Mouse (Mus musculus) CH12.LX (cell line): ENCODE measurements around the gene Mmel1. TPM values are rescaled to one million over a fixed set of nuclear protein-coding genes. Genes with fewer than 3 reads are reported as not detected.

Source experiments
- DNase-seq: peaks from one replicate; pipeline ENCODE4 v3.0.0-alpha.2; 2013; ENCODE audit errors: extremely low read depth
- H3K27ac ChIP-seq: 2 replicates; pipeline ENCODE4 v1.5.1; 2012; ENCODE audit warnings: low read depth, mild to moderate bottlenecking, control low read depth, moderate library complexity; ENCODE audit not compliant: insufficient read depth
- H3K27me3 ChIP-seq: replicated peaks from 2 replicates; pipeline ENCODE3; 2012; ENCODE audit warnings: inconsistent platforms
- H3K36me3 ChIP-seq, 2 experiments: replicated peaks in 1 of 2; 2 replicates each; pipeline versions ENCODE3 to v1.6.1; 2012; ENCODE audit warnings: inconsistent platforms in 1 of 2, low read length in 1 of 2, mild to moderate bottlenecking in 1 of 2, mixed read lengths in 1 of 2, moderate library complexity in 1 of 2; ENCODE audit not compliant: control insufficient read depth in 1 of 2, insufficient read depth in 1 of 2
- H3K4me1 ChIP-seq, 2 experiments: 2 replicates each; pipeline ENCODE4 v1.6.1; 2012; ENCODE audit warnings: inconsistent platforms in 1 of 2, moderate library complexity in 1 of 2; ENCODE audit not compliant: insufficient read depth in 2 of 2, control insufficient read depth in 1 of 2
- H3K4me2 ChIP-seq: 2 replicates; pipeline ENCODE4 v1.6.1; 2012; ENCODE audit warnings: low read depth, mild to moderate bottlenecking, control low read depth; ENCODE audit not compliant: poor library complexity, insufficient read depth, severe bottlenecking
- H3K4me3 ChIP-seq, 3 experiments: fragments of 150-350 bp in 1 of 3; sonication (generic) in 1 of 3; replicated peaks in 1 of 3; 2 replicates each; pipeline versions ENCODE3 to v1.5.1; 2011 to 2012; ENCODE audit warnings: low read depth in 2 of 3, low read length in 2 of 3, mild to moderate bottlenecking in 2 of 3, moderate library complexity in 2 of 3, control low read depth in 1 of 3, improper control_type of control experiment in 1 of 3, inconsistent platforms in 1 of 3, mixed read lengths in 1 of 3; ENCODE audit not compliant: poor library complexity in 1 of 3
- H3K79me2 ChIP-seq: replicated peaks from 2 replicates; pipeline ENCODE4 v1.6.1; 2012; ENCODE audit warnings: mild to moderate bottlenecking, moderate library complexity; ENCODE audit not compliant: control insufficient read depth, poor library complexity, insufficient read depth, severe bottlenecking; ENCODE audit errors: extremely low read depth
- H3K9ac ChIP-seq: 2 replicates; pipeline ENCODE4 v1.6.1; 2012; ENCODE audit warnings: low read depth, mild to moderate bottlenecking, control low read depth, moderate library complexity; ENCODE audit not compliant: insufficient read depth
- H3K9me3 ChIP-seq: replicated peaks from 2 replicates; pipeline ENCODE3; 2012; ENCODE audit warnings: low read length, inconsistent platforms, mixed read lengths
- CHD2 ChIP-seq: IDR thresholded peaks from 2 replicates; pipeline ENCODE4 v1.6.1; 2011; ENCODE audit warnings: low read length, improper control_type of control experiment
- CTCF ChIP-seq, 2 experiments: IDR thresholded peaks in 1 of 2; conservative IDR thresholded peaks in 1 of 2; 2 replicates each; pipeline ENCODE4 v1.5.1; 2011 to 2012; ENCODE audit warnings: low read depth in 2 of 2, low read length in 2 of 2, improper control_type of control experiment in 1 of 2, inconsistent platforms in 1 of 2, mild to moderate bottlenecking in 1 of 2, moderate library complexity in 1 of 2
- ELF1 ChIP-seq: IDR thresholded peaks from 2 replicates; pipeline ENCODE4 v1.6.1; 2014; ENCODE audit warnings: low read depth, mild to moderate bottlenecking, inconsistent platforms, low read length, improper control_type of control experiment
- EP300 ChIP-seq: IDR thresholded peaks from 2 replicates; pipeline ENCODE4 v1.6.1; 2011; ENCODE audit warnings: low read length, improper control_type of control experiment
- GABPA ChIP-seq: IDR thresholded peaks from 2 replicates; pipeline ENCODE4 v1.6.1; 2012; ENCODE audit warnings: low read depth, low read length, improper control_type of control experiment, inconsistent platforms; ENCODE audit not compliant: insufficient replicate concordance
- HCFC1 ChIP-seq: IDR thresholded peaks from 2 replicates; pipeline ENCODE4 v1.6.1; 2012; ENCODE audit warnings: low read depth, mild to moderate bottlenecking, inconsistent platforms, low read length, improper control_type of control experiment
- JUND ChIP-seq: conservative IDR thresholded peaks from 2 replicates; pipeline ENCODE4 v1.6.1; 2011; ENCODE audit warnings: low read depth, low read length, improper control_type of control experiment
- MAZ ChIP-seq: IDR thresholded peaks from 2 replicates; pipeline ENCODE4 v1.6.1; 2012; ENCODE audit warnings: low read depth, mild to moderate bottlenecking, inconsistent platforms, low read length, improper control_type of control experiment, moderate library complexity
- MXI1 ChIP-seq: IDR thresholded peaks from 2 replicates; pipeline ENCODE4 v1.6.1; 2011; ENCODE audit warnings: mild to moderate bottlenecking, low read depth, low read length, improper control_type of control experiment
- MYC ChIP-seq: IDR thresholded peaks from 2 replicates; pipeline ENCODE4 v1.6.1; 2011; ENCODE audit warnings: low read depth, mild to moderate bottlenecking, improper control_type of control experiment, low read length
- NRF1 ChIP-seq: IDR thresholded peaks from 2 replicates; pipeline ENCODE4 v1.6.1; 2014; ENCODE audit warnings: low read depth, mild to moderate bottlenecking, inconsistent platforms, low read length, improper control_type of control experiment, moderate library complexity
- POLR2A ChIP-seq: IDR thresholded peaks from 2 replicates; pipeline ENCODE4 v1.6.1; 2011; ENCODE audit warnings: low read depth, mild to moderate bottlenecking, improper control_type of control experiment, low read length
- RCOR1 ChIP-seq: conservative IDR thresholded peaks from 2 replicates; pipeline ENCODE4 v1.6.1; 2012; ENCODE audit warnings: low read depth, mild to moderate bottlenecking, inconsistent platforms, low read length, improper control_type of control experiment
- SMC3 ChIP-seq: IDR thresholded peaks from 2 replicates; pipeline ENCODE4 v1.6.1; 2011; ENCODE audit warnings: low read depth, low read length, improper control_type of control experiment
- TBP ChIP-seq: conservative IDR thresholded peaks from 2 replicates; pipeline ENCODE4 v1.6.1; 2011; ENCODE audit warnings: low read depth, low read length, improper control_type of control experiment
- USF1 ChIP-seq: IDR thresholded peaks from 2 replicates; pipeline ENCODE4 v1.6.1; 2014; ENCODE audit warnings: low read depth, mild to moderate bottlenecking, inconsistent platforms, low read length, improper control_type of control experiment
- ZC3H11A ChIP-seq: IDR thresholded peaks from 2 replicates; pipeline ENCODE4 v1.6.1; 2012; ENCODE audit warnings: low read depth, mild to moderate bottlenecking, inconsistent platforms, low read length, improper control_type of control experiment
- ZNF384 ChIP-seq: IDR thresholded peaks from 2 replicates; pipeline ENCODE4 v1.6.1; 2012; ENCODE audit warnings: low read depth, low read length, improper control_type of control experiment, inconsistent platforms
- dilution Hi-C: fragments of 300-500 bp; cut with MboI; formaldehyde crosslinking; loops from 2 replicates; pipeline ENCODE4 v1.14.3; 2020; ENCODE audit warnings: low sequenced_read_pairs; ENCODE audit not compliant: extremely low pct_unique_long_range_greater_than_20kb, extremely low pct_ligation_motif_present
- in situ Hi-C: fragments of 300-500 bp; cut with MboI; formaldehyde crosslinking; loops from 3 replicates; pipeline ENCODE4 v1.14.3; 2019; ENCODE audit warnings: low sequenced_read_pairs, low pct_ligation_motif_present, low pct_unique_long_range_greater_than_20kb, mixed read lengths
- polyA plus RNA-seq: library from polyadenylated mRNA; unstranded; fragments of >175 nt; gene quantifications from 2 replicates; pipeline ENCODE4 v1.2.1, GENCODE M21; 2012; ENCODE audit warnings: low read depth; ENCODE audit not compliant: insufficient read length
- total RNA-seq, 2 experiments: library from RNA; depleted of rRNA; stranded (reverse); fragments of 300-350 nt in 1 of 2; fragments of >200 nt in 1 of 2; gene quantifications; 2 replicates each; pipeline ENCODE4 v1.2.3; 2012 to 2014

Gene Mmel1
- total and polyA plus RNA-seq, 3 experiments = 0.70 to 3.9 (median 2.0) TPM

- H3K36me3 ChIP-seq = no peaks in the 10 kb centered on the region
- H3K4me3 ChIP-seq = no peak overlapping the region
- no peaks in the 10 kb centered on the region for H3K79me2 ChIP-seq
- no peak for TF ChIP-seq GABPA
- peaks cover 65% of the 10 kb centered on the region for H3K27me3 ChIP-seq
- dilution Hi-C loops (no loop called here), in situ Hi-C loops (no loop called here)
- no peak overlapping the region for H3K9ac ChIP-seq
- no peaks in the 10 kb centered on the region for H3K9me3 ChIP-seq
- peaks cover 3 to 16% of the 10 kb centered on the region in 2 experiments; a peak in 3 of 4 replicates for H3K4me1 ChIP-seq
- DNase-seq = no peak
- no peak overlapping the region for H3K27ac ChIP-seq
- no peak overlapping the region for H3K4me2 ChIP-seq
Measured at GRCm38 (mm10) chr4:154861967-154862366, 7.4 kb upstream of the Mmel1 start.

DNA sequence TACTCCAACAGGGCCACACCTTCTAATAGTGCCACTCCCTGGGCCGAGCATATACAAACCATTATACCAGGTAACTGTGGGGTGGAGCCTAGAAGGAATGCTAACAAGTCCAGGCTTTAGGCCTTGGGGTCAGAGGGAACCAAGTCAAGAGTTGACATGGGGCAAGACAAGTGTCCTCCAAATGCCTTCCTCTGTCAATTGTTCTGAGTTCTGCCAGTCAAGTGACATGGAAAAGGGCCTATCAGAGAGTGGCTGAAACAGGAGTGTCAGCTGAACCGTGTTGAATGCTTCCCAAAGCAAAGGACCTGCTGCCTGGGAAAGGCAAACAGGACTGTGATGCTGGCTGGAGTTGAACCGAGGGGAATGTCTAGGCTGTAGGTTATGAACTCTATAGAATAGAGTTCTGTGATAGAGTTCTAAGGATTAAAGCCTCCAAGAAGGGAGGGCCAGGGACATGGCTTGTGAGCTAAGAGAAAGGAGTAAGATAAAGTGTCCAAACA is 5.9 kb upstream of the Mmel1 start:
- TF ChIP-seq ZC3H11A = no peak
- TF ChIP-seq JUND = no peak
- TF ChIP-seq MAZ = no peak
- TF ChIP-seq, all 38 proteins: peak for 0
- H3K27ac ChIP-seq = no peak overlapping the region
- H3K9ac ChIP-seq = no peak overlapping the region
- peaks cover 75% of the 10 kb centered on the region for H3K27me3 ChIP-seq
- no peaks in the 10 kb centered on the region for H3K36me3 ChIP-seq
- H3K4me2 ChIP-seq = no peak overlapping the region
- in situ Hi-C loops (no loop called here), dilution Hi-C loops (no loop called here)
- no peaks in the 10 kb centered on the region for H3K9me3 ChIP-seq
- peaks cover 3 to 16% of the 10 kb centered on the region in 2 experiments; a peak in 3 of 4 replicates for H3K4me1 ChIP-seq
- H3K79me2 ChIP-seq = no peaks in the 10 kb centered on the region
- no peak for DNase-seq
- no peak overlapping the region for H3K4me3 ChIP-seq

DNA sequence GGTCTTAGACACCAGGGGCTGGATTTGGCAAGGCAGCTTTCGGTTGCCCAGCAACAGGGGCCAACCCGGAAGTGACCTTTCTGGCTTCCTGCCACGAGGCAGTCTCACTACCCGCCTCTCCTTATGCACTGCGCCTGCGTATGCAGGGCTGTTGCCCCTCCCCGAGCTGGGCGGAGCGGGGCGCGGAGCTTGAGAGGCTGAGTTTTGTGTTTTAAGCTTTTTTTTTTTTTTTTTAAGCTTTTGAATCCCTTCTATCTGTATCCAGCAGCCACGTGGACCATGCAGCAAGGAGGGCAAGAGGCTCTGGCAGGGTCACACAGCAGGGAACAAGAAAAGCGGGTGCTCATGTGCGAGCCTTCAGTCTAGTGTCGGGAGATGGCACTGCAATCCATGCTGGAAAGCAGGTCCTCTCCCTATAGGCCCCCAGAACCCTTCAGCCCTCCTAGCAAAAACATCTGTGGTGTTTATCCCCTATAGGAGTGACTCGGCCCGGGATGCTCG is 5.1 kb upstream of the Mmel1 start:
- no peak overlapping the region for H3K9ac ChIP-seq
- no peak for TF ChIP-seq RCOR1
- TF ChIP-seq TBP = no peak
- TF ChIP-seq ZNF384 = peak; percentile 57
- no peak for TF ChIP-seq EP300
- peak in 1 of 2 experiments; percentile 3; a peak in 1 of 4 replicates for TF ChIP-seq CTCF (conservative IDR thresholded peaks at IDR 0.05 in 1 of 2, IDR thresholded peaks at IDR 0.05 in 1 of 2; ENCODE audit: low read depth in 2 of 2, low read length in 2 of 2)
- TF ChIP-seq CHD2 = no peak
- 0 out of 2 replicates have a peak, but pooled peaks have one; percentile 28 for TF ChIP-seq MXI1
- no peak for TF ChIP-seq USF1
- TF ChIP-seq SMC3 = no peak
- peak; percentile 83 for TF ChIP-seq ELF1
- no peak for TF ChIP-seq ZC3H11A
- TF ChIP-seq HCFC1 = peak; percentile 52
- TF ChIP-seq POLR2A = 0 out of 2 replicates have a peak, but pooled peaks have one; percentile 18
- TF ChIP-seq MYC = no peak
- peak; percentile 84 for TF ChIP-seq NRF1
- TF ChIP-seq MAZ = no peak
- TF ChIP-seq, all 38 proteins: peak for 7
- no peak overlapping the region for H3K27ac ChIP-seq
- H3K36me3 ChIP-seq = no peaks in the 10 kb centered on the region
- no peaks in the 10 kb centered on the region for H3K9me3 ChIP-seq
- H3K79me2 ChIP-seq = no peaks in the 10 kb centered on the region
- peaks cover 3 to 16% of the 10 kb centered on the region in 2 experiments; a peak in 3 of 4 replicates for H3K4me1 ChIP-seq
- H3K4me2 ChIP-seq = no peak overlapping the region
- peak overlapping the region in 1 of 3 experiments; percentile 29 for H3K4me3 ChIP-seq
- in situ Hi-C loops = no loop called here
- DNase-seq = peak; percentile 84
- peaks cover 76% of the 10 kb centered on the region for H3K27me3 ChIP-seq
- dilution Hi-C loops = no loop called here
